Comparison of ENCODE assay signal across 1 mouse cellular context in the genomic region with DNA sequence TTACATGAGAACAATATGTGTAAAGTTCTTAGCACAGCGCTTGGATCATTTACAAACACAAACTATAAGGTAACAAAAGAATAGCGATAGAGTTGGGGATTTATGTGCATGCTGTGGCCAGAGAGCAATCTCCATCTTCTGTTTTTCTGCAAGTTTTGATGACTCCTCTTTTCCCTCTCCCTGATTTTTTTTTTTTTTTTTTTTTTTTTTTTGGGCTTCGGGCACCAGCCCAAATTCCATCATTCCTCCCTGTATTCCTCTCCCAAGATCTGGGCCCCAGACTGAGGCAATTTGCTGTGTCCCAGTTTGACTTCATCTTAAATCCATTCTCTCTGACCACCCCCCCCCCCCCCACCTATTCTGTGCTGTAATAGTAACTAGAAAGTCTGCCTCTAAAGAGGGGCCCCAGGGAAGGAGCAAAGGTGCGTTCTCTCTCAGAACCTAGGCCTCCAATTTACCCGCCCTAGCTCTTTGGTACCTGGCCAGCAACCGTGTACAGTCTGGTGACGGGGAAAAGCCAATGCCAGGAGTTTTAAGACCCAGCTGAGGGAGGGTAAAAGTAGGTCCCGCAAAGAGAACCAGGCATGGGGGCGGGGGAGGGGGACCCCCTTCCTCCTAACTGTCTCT.
A peak's percentile ranks its signal among the peaks of the same experiment; 100 is the strongest.
TF ChIP-seq lines count a peak whose summit lies in the region.

No protein-coding gene starts in this region.

TF ChIP-seq in CH12.LX, 34 proteins besides CTCF, POLR2A, EP300 and RAD21:
- TF ChIP-seq MAFK (IDR thresholded peaks at IDR 0.05; ENCODE audit: insufficient replicate concordance, low read length) (no peak), RCOR1 (conservative IDR thresholded peaks at IDR 0.05; ENCODE audit: low read depth, low read length) (no peak), E2F4 (IDR thresholded peaks at IDR 0.05; ENCODE audit: insufficient replicate concordance, low read depth, low read length) (no peak), HCFC1 (IDR thresholded peaks at IDR 0.05; ENCODE audit: low read depth, low read length) (0 out of 2 replicates have a peak, but pooled peaks have one; percentile 7), SMC3 (IDR thresholded peaks at IDR 0.05; ENCODE audit: low read depth, low read length) (no peak), ZMIZ1 (IDR thresholded peaks at IDR 0.05; ENCODE audit: low read depth, low read length) (no peak), MAX (IDR thresholded peaks at IDR 0.05; ENCODE audit: low read length) (no peak), MEF2A (IDR thresholded peaks at IDR 0.05; ENCODE audit: borderline replicate concordance, low read depth, low read length) (no peak), GABPA (IDR thresholded peaks at IDR 0.05; ENCODE audit: insufficient replicate concordance, low read depth, low read length) (no peak), ZNF384 (IDR thresholded peaks at IDR 0.05; ENCODE audit: low read depth, low read length) (peak; percentile 65), TBP (conservative IDR thresholded peaks at IDR 0.05; ENCODE audit: low read depth, low read length) (no peak), ETS1 (conservative IDR thresholded peaks at IDR 0.05; ENCODE audit: low read depth, low read length) (no peak), SIN3A (IDR thresholded peaks at IDR 0.05; ENCODE audit: low read length) (no peak), PAX5 (IDR thresholded peaks at IDR 0.05; ENCODE audit: low read length) (no peak), TCF12 (IDR thresholded peaks at IDR 0.05; ENCODE audit: low read depth, low read length) (no peak), CHD1 (IDR thresholded peaks at IDR 0.05; ENCODE audit: low read depth, low read length) (peak; percentile 30; the same call in 1 of the 2 replicates)
